Comparison of ENCODE assay signal across 7 mouse cellular contexts in genomic region chr8:129233664-129234026, GRCm38 (mm10). TPM values are rescaled to one million over a fixed set of nuclear protein-coding genes. Genes with fewer than 3 reads are reported as not detected.
DNase-seq lines count a peak whose midpoint lies in the region; ATAC-seq lines count a peak whose summit lies in the region.

No protein-coding gene starts in this region.

- H3K27me3 ChIP-seq in megakaryocyte, embryonic 14.5 days (replicated peaks) = no peaks in the 10 kb centered on the region
- H3K27me3 ChIP-seq in forebrain, embryonic 10.5 days (ENCODE audit: poor library complexity, severe bottlenecking) = no peaks in the 10 kb centered on the region
- no peaks in the 10 kb centered on the region for H3K27me3 ChIP-seq in limb, embryonic 13.5 days
- H3K27me3 ChIP-seq in stomach, embryonic 15.5 days (replicated peaks) = no peaks in the 10 kb centered on the region

- peak overlapping the region; percentile 71 for H3K4me2 ChIP-seq in limb, embryonic 13.5 days (replicated peaks)
- H3K4me2 ChIP-seq in stomach, embryonic 15.5 days = peak overlapping the region; percentile 55

- DNase-seq in forebrain, embryonic 10.5 days (ENCODE audit: extremely low spot score, low spot score) = no peak
- no peak for DNase-seq in left cerebral cortex, adult 11 months (ENCODE audit: low spot score)
- no peak for DNase-seq in adrenal gland, postnatal 10 days

- H3K9me3 ChIP-seq in megakaryocyte, embryonic 14.5 days = no peaks in the 10 kb centered on the region
- H3K9me3 ChIP-seq in forebrain, embryonic 10.5 days = no peaks in the 10 kb centered on the region
- H3K9me3 ChIP-seq in limb, embryonic 13.5 days = no peaks in the 10 kb centered on the region
- H3K9me3 ChIP-seq in stomach, embryonic 15.5 days = no peaks in the 10 kb centered on the region

- peak overlapping the region; percentile 92 for H3K4me3 ChIP-seq in megakaryocyte, embryonic 14.5 days (replicated peaks)
- peak overlapping the region; percentile 70 for H3K4me3 ChIP-seq in forebrain, embryonic 10.5 days
- peak overlapping the region; percentile 62 for H3K4me3 ChIP-seq in limb, embryonic 13.5 days
- H3K4me3 ChIP-seq in stomach, embryonic 15.5 days (replicated peaks) = peak overlapping the region; percentile 68

- 3% methylated on average over 9 of the region's 9 CpGs for WGBS in forebrain, embryonic 10.5 days
- WGBS in limb, embryonic 13.5 days = 4% methylated on average over 9 of the region's 9 CpGs
- 4% methylated on average over 9 of the region's 9 CpGs for WGBS in stomach, embryonic 15.5 days

- H3K36me3 ChIP-seq in megakaryocyte, embryonic 14.5 days (replicated peaks; ENCODE audit: low read length) = no peaks in the 10 kb centered on the region
- H3K36me3 ChIP-seq in forebrain, embryonic 10.5 days (replicated peaks) = 0 out of 2 replicates have a peak, but pooled peaks cover 2% of the 10 kb centered on the region
- no peaks in the 10 kb centered on the region for H3K36me3 ChIP-seq in limb, embryonic 13.5 days
- no peaks in the 10 kb centered on the region for H3K36me3 ChIP-seq in stomach, embryonic 15.5 days

- H3K9ac ChIP-seq in limb, embryonic 13.5 days = peak overlapping the region; percentile 73
- peak overlapping the region; percentile 56 for H3K9ac ChIP-seq in stomach, embryonic 15.5 days

- H3K27ac ChIP-seq in forebrain, embryonic 10.5 days = peak overlapping the region; percentile 91
- H3K27ac ChIP-seq in limb, embryonic 13.5 days = peak overlapping the region; percentile 96; the same call in 1 of the 2 replicates
- peak overlapping the region; percentile 98; the same call in 1 of the 2 replicates for H3K27ac ChIP-seq in stomach, embryonic 15.5 days

- peaks cover 30% of the 10 kb centered on the region for H3K4me1 ChIP-seq in megakaryocyte, embryonic 14.5 days
- peaks cover 15% of the 10 kb centered on the region for H3K4me1 ChIP-seq in forebrain, embryonic 10.5 days
- peaks cover 12% of the 10 kb centered on the region for H3K4me1 ChIP-seq in limb, embryonic 13.5 days
- H3K4me1 ChIP-seq in stomach, embryonic 15.5 days = peaks cover 5% of the 10 kb centered on the region; the same call in 1 of the 2 replicates

- ATAC-seq in megakaryocyte, adult 5-6 weeks (ENCODE audit: poor library complexity, severe bottlenecking) = no peak
- no peak for ATAC-seq in limb, embryonic 13.5 days (ENCODE audit: low FRiP score, low read depth)
- ATAC-seq in stomach, embryonic 15.5 days (ENCODE audit: insufficient read depth, low FRiP score, low read depth) = no peak

RNA-seq across cellular contexts. Expression of gene 2610044O15Rik8, which starts 0.6 kb away (rescaled TPM):
- 0.26 TPM in 1 of 2 replicates, not detected in the other for polyA plus RNA-seq in megakaryocyte, embryonic 14.5 days (2012; ENCODE audit: insufficient read depth, low replicate concordance)
- total RNA-seq in megakaryocyte, adult 5-6 weeks (2015) = 11.2 and 12.6 TPM in 2 replicates
- total RNA-seq in megakaryocyte, adult 5-6 weeks (2017) = 11.1 and 17.5 TPM in 2 replicates
- 21.1 and 21.5 TPM in 2 replicates for polyA plus RNA-seq in forebrain, embryonic 10.5 days (2016; fragmentation: Nextera tagmentation; extraction: Ambion mirVana)
- 24.5 and 26.5 TPM in 2 replicates for polyA plus RNA-seq in limb, embryonic 13.5 days (2015; fragmentation: Nextera tagmentation; extraction: Ambion mirVana)
- 19.1 and 20.9 TPM in 2 replicates for polyA plus RNA-seq in stomach, embryonic 15.5 days (2015; fragmentation: Nextera tagmentation; extraction: Ambion mirVana)
- 10 to 100 TPM; 11.1 to 22.7 TPM for total RNA-seq in adrenal gland, postnatal 10 days (2021)

Comparison
In these comparisons a context has a peak if more than half of its experiments do, and no peak if none do; other contexts are left out.
1. RNA of gene 2610044O15Rik8, which starts 0.6 kb away (polyA plus RNA-seq): 24.5 to 26.5 TPM in limb, embryonic 13.5 days, 21.1 to 21.5 TPM in forebrain, embryonic 10.5 days and 19.1 to 20.9 TPM in stomach, embryonic 15.5 days; 0.26 TPM in megakaryocyte, embryonic 14.5 days; every median in the first group is over 10 times any median in the second.
2. Peak in every context shown above with its lines, with median percentiles within 50 percentile points of each other: H3K4me3 ChIP-seq and H3K27ac ChIP-seq.